Mouse (Mus musculus) CD4-positive naive resting alpha-beta T cell, adult 76 days (primary cell): ENCODE data around the gene Gm3099. TPM values are rescaled to one million over a fixed set of nuclear protein-coding genes. Genes with fewer than 3 reads are reported as not detected.

Source experiments
- total RNA-seq: library from RNA; stranded (reverse); gene quantifications from one replicate; pipeline ENCODE4 v1.2.4, GENCODE M21; 2023

Gm3099 gene
- not detected for total RNA-seq

GRCm38 (mm10) chr14:3998094-3998493, at the start of gene Gm3099:
Gene Gm3099 (plus strand): TSS chr14:3998394.

GRCm38 (mm10) chr14:3963247-3963646, 34.9 kb upstream of the Gm3099 start, which contains the start of gene Gm3095:
Gene Gm3095 (plus strand): TSS chr14:3963547.

GRCm38 (mm10) chr14:4023641-4024040, 25.4 kb downstream of the Gm3099 start, which contains the start of gene Gm5796:
Gene Gm5796 (plus strand): TSS chr14:4023941.

Other genes with a start within 250 kb of the Gm3099 start
- not detected for gene Gm3002, start 188.3 kb upstream of the Gm3099 start, total RNA-seq
- not detected for gene Gm3033, start 152.1 kb upstream of the Gm3099 start, total RNA-seq
- not detected for gene Gm2916, start 114.2 kb upstream of the Gm3099 start, total RNA-seq
- not detected for gene Gm3029, start 66.6 kb upstream of the Gm3099 start, total RNA-seq
- not detected for gene Gm3095, start 34.8 kb upstream of the Gm3099 start, total RNA-seq
- gene Gm5796, start 25.5 kb downstream of the Gm3099 start, total RNA-seq = not detected
- gene Gm3115, start 85.7 kb downstream of the Gm3099 start, total RNA-seq = not detected
- 0.88 TPM for gene Gm8108, start 112.1 kb downstream of the Gm3099 start, total RNA-seq
- gene Gm3127, start 166.6 kb downstream of the Gm3099 start, total RNA-seq = not detected
- gene Gm2974, start 184.2 kb downstream of the Gm3099 start, total RNA-seq = not detected